Mouse (Mus musculus) right cerebral cortex, adult 18-20 months (tissue): ENCODE measurements around the gene Sh3gl3.

Experiments used
- DNase-seq: peaks from one replicate; pipeline ENCODE4 v3.0.0; 2022; ENCODE audit warnings: mixed read lengths

The Sh3gl3 gene

GRCm38 (mm10) chr7:82294083-82294482 lies 120.4 kb downstream of the Sh3gl3 start:
- DNase-seq: no peak

- no peak for DNase-seq
These were observed 121.0 kb downstream of the Sh3gl3 start for GRCm38 (mm10) chr7:82294611-82295010.

GRCm38 (mm10) chr7:82308398-82308797 lies 134.8 kb downstream of the Sh3gl3 start:
- DNase-seq: no peak

GRCm38 (mm10) chr7:82318515-82318914 lies 144.9 kb downstream of the Sh3gl3 start:
- no peak for DNase-seq

GRCm38 (mm10) chr7:82326616-82327015 lies 153.0 kb downstream of the Sh3gl3 start:
- no peak for DNase-seq

GRCm38 (mm10) chr7:82327201-82327600 lies 153.6 kb downstream of the Sh3gl3 start:
- DNase-seq: no peak

- no peak for DNase-seq
These were observed 154.2 kb downstream of the Sh3gl3 start for GRCm38 (mm10) chr7:82327881-82328280.

- DNase-seq: no peak
These were observed 156.2 kb downstream of the Sh3gl3 start for GRCm38 (mm10) chr7:82329831-82330230.

GRCm38 (mm10) chr7:82330860-82331259 lies 157.2 kb downstream of the Sh3gl3 start:
- DNase-seq: no peak

- DNase-seq: no peak
These were observed 160.4 kb downstream of the Sh3gl3 start for GRCm38 (mm10) chr7:82334000-82334399.

GRCm38 (mm10) chr7:82335211-82336121 lies 161.8 kb downstream of the Sh3gl3 start, which contains the start of gene Adamtsl3:
Gene Adamtsl3 (plus strand): TSS chr7:82335694.
- DNase-seq: peak; percentile 10

GRCm38 (mm10) chr7:82336132-82336531 lies 162.5 kb downstream of the Sh3gl3 start:
- no peak for DNase-seq

- no peak for DNase-seq
These were observed 164.5 kb downstream of the Sh3gl3 start for GRCm38 (mm10) chr7:82338121-82338520.

- DNase-seq: no peak
These were observed 164.9 kb downstream of the Sh3gl3 start for GRCm38 (mm10) chr7:82338532-82338931.

- DNase-seq: no peak
These were observed 165.6 kb downstream of the Sh3gl3 start for GRCm38 (mm10) chr7:82339214-82339613.

GRCm38 (mm10) chr7:82341476-82341875 lies 167.8 kb downstream of the Sh3gl3 start:
- DNase-seq: no peak

- no peak for DNase-seq
These were observed 173.1 kb downstream of the Sh3gl3 start for GRCm38 (mm10) chr7:82346706-82347105.

GRCm38 (mm10) chr7:82349796-82350195 lies 176.2 kb downstream of the Sh3gl3 start:
- no peak for DNase-seq

GRCm38 (mm10) chr7:82350421-82350820 lies 176.8 kb downstream of the Sh3gl3 start:
- DNase-seq: no peak
